In genomic region chr12:86558889-86559288, GRCm38 (mm10) we compare ENCODE assay signal across 30 mouse cellular contexts.
DNase-seq lines count a peak whose midpoint lies in the region; ATAC-seq and TF ChIP-seq lines count a peak whose summit lies in the region.
"Had no signal": no experiment of that assay in that cellular context is flagged by ENCODE, and none has a peak within 500 bp of the region (broad histone marks: within the 10 kb centered on the region; RNA-seq: fewer than 3 reads in every experiment).

No protein-coding gene starts in this region.

- in situ Hi-C loops in ES-E14 (cut with MboI; ENCODE audit: low sequenced_read_pairs in 2 of 2, unreplicated experiment in 2 of 2) = no loop called here

- H3K4me2 ChIP-seq in midbrain, embryonic 11.5 days = no peak overlapping the region
- no peak overlapping the region for H3K4me2 ChIP-seq in midbrain, embryonic 16.5 days (ENCODE audit: low read length)
- H3K4me2 ChIP-seq: embryonic facial prominence, embryonic 13.5 days; forebrain, embryonic 13.5 days; heart, embryonic 15.5 days; hindbrain, embryonic 13.5 days; limb, embryonic 12.5 days; liver, embryonic 11.5 days; midbrain, embryonic 12.5 days had no signal

- ATAC-seq in midbrain, embryonic 11.5 days (ENCODE audit: low FRiP score) = no peak
- no peak for ATAC-seq in midbrain, embryonic 16.5 days
- ATAC-seq: forebrain, embryonic 13.5 days; inflammation-experienced regulatory T-cells, adult 6 months; liver, postnatal 0 days; lung, postnatal 0 days had no signal

- H3K4me3 ChIP-seq in midbrain, embryonic 11.5 days (ENCODE audit: low read depth, low read length) = no peak overlapping the region
- H3K4me3 ChIP-seq in midbrain, embryonic 16.5 days (ENCODE audit: low read depth, low read length) = no peak overlapping the region
- no peak overlapping the region for H3K4me3 ChIP-seq in ES-E14 (ENCODE audit: insufficient read depth in 1 of 2, low read depth in 1 of 2, low read length in 2 of 2, poor library complexity in 1 of 2, severe bottlenecking in 1 of 2)
- H3K4me3 ChIP-seq: embryonic facial prominence, embryonic 13.5 days; erythroblast, embryonic 14.5 days; forebrain, embryonic 13.5 days; heart, embryonic 15.5 days; hindbrain, embryonic 13.5 days; limb, embryonic 12.5 days; midbrain, embryonic 12.5 days had no signal

- 0 out of 2 replicates have a peak, but pooled peaks cover 3% of the 10 kb centered on the region for H3K4me1 ChIP-seq in midbrain, embryonic 11.5 days (ENCODE audit: control insufficient read depth, insufficient read depth, low read length)
- no peaks in the 10 kb centered on the region for H3K4me1 ChIP-seq in midbrain, embryonic 16.5 days (ENCODE audit: control insufficient read depth, insufficient read depth, low read length)
- H3K4me1 ChIP-seq in ES-E14 (ENCODE audit: control insufficient read depth in 2 of 2, insufficient read depth in 2 of 2, low read length in 2 of 2, poor library complexity in 1 of 2) = peaks cover 6% of the 10 kb centered on the region in 2 experiments; a peak in 2 of 4 replicates
- H3K4me1 ChIP-seq: embryonic facial prominence, embryonic 13.5 days; heart, embryonic 15.5 days; limb, embryonic 12.5 days had no signal

- no peak overlapping the region for H3K27ac ChIP-seq in midbrain, embryonic 11.5 days (ENCODE audit: low read depth, low read length)
- no peak overlapping the region for H3K27ac ChIP-seq in midbrain, embryonic 16.5 days (ENCODE audit: low read length)
- no peak overlapping the region for H3K27ac ChIP-seq in ES-E14 (ENCODE audit: insufficient read depth, low read depth, low read length, poor library complexity, severe bottlenecking)
- H3K27ac ChIP-seq: embryonic facial prominence, embryonic 13.5 days; forebrain, embryonic 13.5 days; heart, embryonic 15.5 days; hindbrain, embryonic 13.5 days; limb, embryonic 12.5 days; macrophage; midbrain, embryonic 12.5 days had no signal

- no peaks in the 10 kb centered on the region for H3K27me3 ChIP-seq in midbrain, embryonic 11.5 days (ENCODE audit: control insufficient read depth, insufficient read depth, low read length)
- no peaks in the 10 kb centered on the region for H3K27me3 ChIP-seq in midbrain, embryonic 16.5 days (ENCODE audit: control insufficient read depth, insufficient read depth, low read depth, low read length)
- H3K27me3 ChIP-seq: embryonic facial prominence, embryonic 13.5 days; limb, embryonic 12.5 days; midbrain, embryonic 12.5 days had no signal

- no peaks in the 10 kb centered on the region for H3K36me3 ChIP-seq in midbrain, embryonic 11.5 days (ENCODE audit: control insufficient read depth, insufficient read depth, low read length)
- H3K36me3 ChIP-seq in midbrain, embryonic 16.5 days (ENCODE audit: control insufficient read depth, insufficient read depth, low read length) = no peaks in the 10 kb centered on the region
- H3K36me3 ChIP-seq in ES-E14 (ENCODE audit: control insufficient read depth, insufficient read depth, low read length, poor library complexity, severe bottlenecking) = no peaks in the 10 kb centered on the region
- H3K36me3 ChIP-seq: embryonic facial prominence, embryonic 13.5 days; heart, embryonic 15.5 days; hindbrain, embryonic 13.5 days; limb, embryonic 12.5 days; midbrain, embryonic 12.5 days had no signal

- 91% methylated on average over 9 of the region's 9 CpGs for WGBS in midbrain, embryonic 11.5 days
- WGBS in midbrain, embryonic 16.5 days = 92% methylated on average over 9 of the region's 9 CpGs

- no peak overlapping the region for H3K9ac ChIP-seq in midbrain, embryonic 11.5 days (ENCODE audit: low read length)
- H3K9ac ChIP-seq in midbrain, embryonic 16.5 days (ENCODE audit: low read depth, low read length) = no peak overlapping the region
- no peak overlapping the region for H3K9ac ChIP-seq in ES-E14 (ENCODE audit: insufficient read depth, low read depth, low read length, poor library complexity, severe bottlenecking)
- H3K9ac ChIP-seq: embryonic facial prominence, embryonic 13.5 days; forebrain, embryonic 13.5 days; heart, embryonic 15.5 days; hindbrain, embryonic 13.5 days; limb, embryonic 12.5 days; liver, postnatal 0 days; midbrain, embryonic 12.5 days had no signal

- no peaks in the 10 kb centered on the region for H3K9me3 ChIP-seq in midbrain, embryonic 11.5 days (ENCODE audit: control insufficient read depth, low read length)
- no peaks in the 10 kb centered on the region for H3K9me3 ChIP-seq in midbrain, embryonic 16.5 days (replicated peaks; ENCODE audit: control insufficient read depth, low read length, poor library complexity, severe bottlenecking)
- H3K9me3 ChIP-seq in ES-E14 (ENCODE audit: control insufficient read depth, insufficient read depth, low read depth, low read length) = no peaks in the 10 kb centered on the region
- H3K9me3 ChIP-seq: embryonic facial prominence, embryonic 13.5 days; forebrain, embryonic 13.5 days; heart, embryonic 15.5 days; hindbrain, embryonic 13.5 days; limb, embryonic 12.5 days; midbrain, embryonic 12.5 days had no signal

- DNase-seq in midbrain, embryonic 11.5 days (ENCODE audit: low spot score, missing footprints) = peak; percentile 80
- DNase-seq in ES-E14 (ENCODE audit: low read depth, low spot score) = peak; percentile 54
- peak; percentile 12 for DNase-seq in induced T-regulatory cell, adult 2 months (ENCODE audit: low read depth)
- no peak for DNase-seq in urinary bladder, postnatal 14 days (ENCODE audit: low spot score)
- no peak for DNase-seq in cerebellum, adult 9-10 months
- DNase-seq in cerebellum, postnatal 25 days = no peak
- DNase-seq: adrenal gland, adult 8-10 months; cerebellum, adult 18-20 months; cerebellum, postnatal 36 days; embryo, embryonic 11 days; gastrocnemius, postnatal 36 days; heart, postnatal 36 days; kidney, adult 8-10 months; kidney, postnatal 10 days; layer of hippocampus, postnatal 36 days; liver, postnatal 0 days; right cerebral cortex, postnatal 14 days; thymus, adult 18-20 months had no signal

TF ChIP-seq in ES-E14, 5 proteins besides CTCF, POLR2A, EP300 and RAD21:
- TF ChIP-seq ZNF384 (IDR thresholded peaks at IDR 0.05; ENCODE audit: low read depth, low read length) (no peak), HCFC1 (IDR thresholded peaks at IDR 0.05; ENCODE audit: borderline replicate concordance, insufficient read depth, low read length) (no peak), ZC3H11A (IDR thresholded peaks at IDR 0.05; ENCODE audit: borderline replicate concordance, low read depth, low read length) (no peak), CHD2 (IDR thresholded peaks at IDR 0.05; ENCODE audit: low read depth, low read length) (no peak), MAFK (IDR thresholded peaks at IDR 0.05; ENCODE audit: insufficient read depth, low read depth, low read length) (no peak)

Comparison
In these comparisons a context has a peak if more than half of its experiments do, and no peak if none do; other contexts are left out.
1. DNase-seq: peak in midbrain, embryonic 11.5 days (single experiment), ES-E14 (single experiment) and induced T-regulatory cell, adult 2 months (single experiment); none in urinary bladder, postnatal 14 days (single experiment), cerebellum, adult 9-10 months (single experiment) and cerebellum, postnatal 25 days (0 of 2).